Mouse (Mus musculus): ENCODE results near the gene Pate1. TPM values are rescaled to one million over a fixed set of nuclear protein-coding genes. Genes with fewer than 3 reads are reported as not detected.

Gene Pate1
- polyA plus RNA-seq (2015; fragmentation: Nextera tagmentation; extraction: Ambion mirVana) = not detected in 2 replicates

DNA sequence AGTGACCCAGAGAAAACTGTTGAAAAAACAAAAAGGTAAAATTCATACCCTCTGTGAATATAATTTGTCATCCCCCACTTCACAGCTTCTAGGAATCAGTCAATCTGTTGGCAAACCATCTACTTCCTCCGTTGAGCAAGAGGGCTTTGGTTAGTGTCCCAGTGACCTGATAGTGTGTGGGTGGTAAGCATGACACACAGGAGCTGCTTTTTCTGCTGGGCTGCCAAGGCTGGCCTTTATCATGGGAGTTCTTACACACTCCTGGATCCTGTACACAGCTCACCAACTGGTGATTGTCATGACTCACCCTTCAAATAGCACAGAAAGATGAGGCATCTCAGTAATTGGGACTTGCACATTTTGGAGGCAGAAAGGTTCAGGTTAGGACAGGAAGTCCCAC is at the start of gene Pate1:
TSS of gene Pate1 (minus strand) at position 378 of the 400 bp plus-strand sequence.
- Histone ChIP-seq H3K27me3 (no peaks in the 10 kb centered on the region), H3K9ac (no peak within 1 kb of the TSS), H3K4me3 (replicated peaks) (no peak within 1 kb of the TSS), H3K36me3 (no peaks in the 10 kb centered on the region), H3K9me3 (replicated peaks) (no peaks in the 10 kb centered on the region), H3K4me2 (no peak within 1 kb of the TSS), H3K27ac (no peak within 1 kb of the TSS), H3K4me1 (replicated peaks) (no peaks in the 10 kb centered on the region)
- no peak for DNase-seq
- WGBS (ENCODE audit: insufficient replicate concordance) = 53% methylated on average over 1 of the region's 1 CpGs
- no peak for ATAC-seq (ENCODE audit: low read depth)

DNA sequence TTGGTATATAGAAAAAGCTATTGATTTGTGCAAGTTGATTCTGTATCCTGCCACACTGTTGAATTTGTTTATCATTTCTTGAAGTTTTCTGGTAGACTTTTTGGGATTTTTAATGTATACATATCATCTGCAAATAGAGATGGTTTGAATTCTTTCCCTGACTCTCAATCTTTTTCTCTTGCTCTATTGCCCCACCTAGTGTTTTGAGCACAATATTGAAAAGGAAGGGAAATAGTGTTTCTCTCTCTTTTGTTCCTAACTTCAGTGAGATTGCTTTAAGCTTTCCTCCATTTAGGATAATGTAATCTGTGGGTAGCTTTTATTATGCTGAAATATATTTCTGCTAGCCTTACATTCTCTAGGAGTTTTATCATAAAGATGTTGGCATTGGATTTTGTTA is 20.1 kb upstream of the Pate1 start:
- no peak for ATAC-seq (ENCODE audit: low read depth)
- H3K4me2 ChIP-seq = no peak overlapping the region
- H3K4me1 ChIP-seq (replicated peaks) = no peaks in the 10 kb centered on the region
- DNase-seq = no peak
- H3K9me3 ChIP-seq (replicated peaks) = no peaks in the 10 kb centered on the region
- H3K36me3 ChIP-seq = no peaks in the 10 kb centered on the region
- no peak overlapping the region for H3K27ac ChIP-seq
- H3K9ac ChIP-seq = no peak overlapping the region
- H3K27me3 ChIP-seq = no peaks in the 10 kb centered on the region
- no peak overlapping the region for H3K4me3 ChIP-seq (replicated peaks)

DNA sequence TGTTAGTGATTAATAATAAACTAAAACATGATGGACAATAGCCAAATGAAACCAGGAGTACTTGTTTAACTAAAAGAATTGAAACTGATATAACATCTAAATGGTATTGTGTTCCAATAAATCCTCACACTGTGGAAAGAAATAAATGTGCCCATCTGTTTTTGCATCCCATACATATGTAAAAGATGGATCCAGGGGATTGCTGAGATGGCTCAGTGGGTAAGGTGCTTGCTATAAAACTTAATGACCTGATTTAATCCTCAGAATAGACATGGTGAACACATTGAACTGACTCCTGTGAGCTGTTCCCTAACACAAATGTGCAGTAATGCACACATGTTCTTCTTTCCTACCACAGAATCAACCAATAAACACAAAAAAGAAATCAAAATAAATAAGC is 4.7 kb upstream of the Pate1 start:
- Histone ChIP-seq H3K4me1 (replicated peaks) (no peaks in the 10 kb centered on the region), H3K36me3 (no peaks in the 10 kb centered on the region), H3K4me3 (replicated peaks) (no peak overlapping the region), H3K9me3 (replicated peaks) (no peaks in the 10 kb centered on the region), H3K4me2 (no peak overlapping the region), H3K27me3 (no peaks in the 10 kb centered on the region), H3K27ac (no peak overlapping the region), H3K9ac (no peak overlapping the region)
- no peak for DNase-seq
- ATAC-seq (ENCODE audit: low read depth) = no peak

DNA sequence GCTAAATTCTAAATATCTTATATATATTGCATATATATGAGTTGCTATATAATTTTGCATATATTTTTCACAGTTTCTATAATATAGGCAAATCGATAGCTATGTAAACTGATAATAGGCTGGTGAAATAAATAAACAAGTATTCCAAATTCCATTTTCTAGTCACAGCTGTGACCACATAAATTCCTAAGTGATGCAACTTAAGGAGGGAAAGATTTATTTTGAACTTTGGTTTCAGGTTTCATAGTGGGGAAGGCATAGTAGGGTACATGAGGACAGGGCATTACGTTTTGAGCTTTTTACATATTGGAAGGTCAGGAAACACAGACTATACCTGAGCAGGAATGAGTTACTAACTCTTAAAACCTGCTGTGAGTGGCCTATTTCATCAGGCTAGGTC is 13.6 kb downstream of the Pate1 start:
- no peaks in the 10 kb centered on the region for H3K4me1 ChIP-seq (replicated peaks)
- ATAC-seq (ENCODE audit: low read depth) (no peak), DNase-seq (no peak)
- H3K4me3 ChIP-seq (replicated peaks) = no peak overlapping the region
- no peak overlapping the region for H3K9ac ChIP-seq
- H3K4me2 ChIP-seq = no peak overlapping the region
- 60% methylated on average over 2 of the region's 2 CpGs for WGBS (ENCODE audit: insufficient replicate concordance)
- no peaks in the 10 kb centered on the region for H3K27me3 ChIP-seq
- no peaks in the 10 kb centered on the region for H3K36me3 ChIP-seq
- H3K9me3 ChIP-seq (replicated peaks) = no peaks in the 10 kb centered on the region
- no peak overlapping the region for H3K27ac ChIP-seq

DNA sequence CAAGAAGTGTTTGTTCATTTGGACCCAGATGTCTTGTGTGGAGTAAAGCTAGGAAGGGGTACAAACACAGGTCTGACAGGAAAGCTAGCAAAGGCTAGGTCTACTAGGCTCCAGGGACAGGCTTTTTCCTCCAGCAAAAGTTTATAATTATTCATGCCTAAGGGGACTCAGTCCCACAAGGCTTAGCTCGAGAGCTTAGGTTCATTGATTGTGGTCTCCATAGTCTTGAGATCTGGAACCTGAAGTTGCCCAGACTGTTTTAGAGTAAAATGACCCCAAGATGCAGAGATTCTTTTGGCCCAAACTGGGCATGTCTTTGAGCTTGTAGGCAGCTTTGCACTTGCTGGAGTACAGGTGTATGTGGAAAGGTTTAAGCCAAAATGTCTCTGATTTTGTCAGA is 39.1 kb downstream of the Pate1 start, which contains the start of gene Pate3:
TSS of gene Pate3 (minus strand) at position 101 of the 400 bp plus-strand sequence.
- DNase-seq (no peak), ATAC-seq (ENCODE audit: low read depth) (no peak)
- Histone ChIP-seq H3K4me1 (replicated peaks) (no peaks in the 10 kb centered on the region), H3K9me3 (replicated peaks) (no peaks in the 10 kb centered on the region), H3K36me3 (no peaks in the 10 kb centered on the region), H3K4me2 (no peak within 1 kb of the TSS), H3K9ac (no peak within 1 kb of the TSS), H3K27me3 (no peaks in the 10 kb centered on the region), H3K4me3 (replicated peaks) (no peak within 1 kb of the TSS), H3K27ac (no peak within 1 kb of the TSS)
- WGBS (ENCODE audit: insufficient replicate concordance) = 41% methylated on average over 1 of the region's 1 CpGs

Other genes with a start within 250 kb of the Pate1 start
- gene Gm1113, start 169.1 kb downstream of the Pate1 start, polyA plus RNA-seq (2015; fragmentation: Nextera tagmentation; extraction: Ambion mirVana) = not detected in 2 replicates
- 0.39 and 0.42 TPM in 2 replicates for gene Ddx25, start 128.9 kb downstream of the Pate1 start, polyA plus RNA-seq (2015; fragmentation: Nextera tagmentation; extraction: Ambion mirVana)
- gene Pus3, start 128.8 kb downstream of the Pate1 start, polyA plus RNA-seq (2015; fragmentation: Nextera tagmentation; extraction: Ambion mirVana) = 9.3 and 11.4 TPM in 2 replicates
- gene Pate2, start 117.1 kb downstream of the Pate1 start, polyA plus RNA-seq (2015; fragmentation: Nextera tagmentation; extraction: Ambion mirVana) = 0.25 and 0.36 TPM in 2 replicates
- gene Hyls1, start 117.0 kb downstream of the Pate1 start, polyA plus RNA-seq (2015; fragmentation: Nextera tagmentation; extraction: Ambion mirVana) = 9.8 and 11.9 TPM in 2 replicates
- not detected in 2 replicates for gene Pate4, start 75.4 kb downstream of the Pate1 start, polyA plus RNA-seq (2015; fragmentation: Nextera tagmentation; extraction: Ambion mirVana)
- not detected in 2 replicates for gene Pate3, start 39.2 kb downstream of the Pate1 start, polyA plus RNA-seq (2015; fragmentation: Nextera tagmentation; extraction: Ambion mirVana)
- gene Gm17677, start 53.7 kb upstream of the Pate1 start, polyA plus RNA-seq (2015; fragmentation: Nextera tagmentation; extraction: Ambion mirVana) = not detected in 2 replicates
- gene Gm17727, start 90.7 kb upstream of the Pate1 start, polyA plus RNA-seq (2015; fragmentation: Nextera tagmentation; extraction: Ambion mirVana) = not detected in 2 replicates
- gene Gm27235, start 102.7 kb upstream of the Pate1 start, polyA plus RNA-seq (2015; fragmentation: Nextera tagmentation; extraction: Ambion mirVana) = not detected in 2 replicates
- not detected in 2 replicates for gene D730048I06Rik, start 102.7 kb upstream of the Pate1 start, polyA plus RNA-seq (2015; fragmentation: Nextera tagmentation; extraction: Ambion mirVana)
- gene 9230110F15Rik, start 156.8 kb upstream of the Pate1 start, polyA plus RNA-seq (2015; fragmentation: Nextera tagmentation; extraction: Ambion mirVana) = not detected in 2 replicates
- gene 9230113P08Rik, start 221.0 kb upstream of the Pate1 start, polyA plus RNA-seq (2015; fragmentation: Nextera tagmentation; extraction: Ambion mirVana) = not detected in 2 replicates

Data from liver, embryonic 13.5 days (tissue).